Mouse (Mus musculus) stomach, embryonic 16.5 days (tissue): Measurements from ENCODE around the gene Dusp6. TPM values are rescaled to one million over a fixed set of nuclear protein-coding genes. Genes with fewer than 3 reads are reported as not detected.
A peak's percentile ranks its signal among the peaks of the same experiment; 100 is the strongest.

Experiments
- ATAC-seq: fragments of 200-750 bp; cut with Nextera tagmentation; 2 replicates; pipeline ENCODE4 v1.8.0; 2017; ENCODE audit warnings: moderate number of reproducible peaks, moderate TSS enrichment; ENCODE audit not compliant: insufficient read depth, low FRiP score
- H3K27ac ChIP-seq: fragments of 300-500 bp; sonication (generic); 2 replicates; pipeline ENCODE4 v1.5.1; 2014; ENCODE audit warnings: low read length
- H3K27me3 ChIP-seq: fragments of 300-500 bp; sonication (generic); 2 replicates; pipeline ENCODE4 v1.6.1; 2014; ENCODE audit warnings: low read length, control low read depth, mixed read lengths; ENCODE audit not compliant: control insufficient read depth, insufficient read depth
- H3K36me3 ChIP-seq: fragments of 300-500 bp; sonication (generic); 2 replicates; pipeline ENCODE4 v1.6.1; 2014; ENCODE audit warnings: low read length; ENCODE audit not compliant: control insufficient read depth, insufficient read depth
- H3K4me1 ChIP-seq: fragments of 300-500 bp; sonication (generic); 2 replicates; pipeline ENCODE4 v1.6.1; 2014; ENCODE audit warnings: low read length, control low read depth, mixed read lengths; ENCODE audit not compliant: control insufficient read depth, insufficient read depth
- H3K4me2 ChIP-seq: fragments of 300-500 bp; sonication (generic); 2 replicates; pipeline ENCODE4 v1.6.1; 2014; ENCODE audit warnings: low read depth, low read length, mixed read lengths
- H3K4me3 ChIP-seq: fragments of 300-500 bp; sonication (generic); replicated peaks from 2 replicates; pipeline ENCODE4 v1.5.1; 2014; ENCODE audit warnings: mild to moderate bottlenecking, low read length
- H3K9ac ChIP-seq: fragments of 300-500 bp; sonication (generic); 2 replicates; pipeline ENCODE4 v1.6.1; 2014; ENCODE audit warnings: low read length
- H3K9me3 ChIP-seq: fragments of 300-500 bp; sonication (generic); replicated peaks from 2 replicates; pipeline ENCODE4 v1.6.1; 2016; ENCODE audit warnings: low read length, control low read depth; ENCODE audit not compliant: control insufficient read depth
- WGBS: fragments of 180-500 bp; shearing (Covaris S2); extraction: QIAGEN DNeasy Blood & Tissue Kit; methylation state at CpG from one replicate; pipeline ENCODE4 v1.1.7; 2014; 5-methylcytosine and 5-hydroxymethylcytosine counted together
- polyA plus RNA-seq: library from polyadenylated mRNA; unstranded; fragments of >200 nt; fragmentation: Nextera tagmentation; extraction: Ambion mirVana; gene quantifications from 2 replicates; pipeline ENCODE4 v1.2.1, GENCODE M21; 2015

Gene Dusp6
- polyA plus RNA-seq, 1 experiment from 2014 or later = 40.8 TPM

GRCm38 (mm10) chr10:99242721-99243120, 20.3 kb upstream of the Dusp6 start:
- Histone ChIP-seq H3K4me3 (no peak overlapping the region), H3K9me3 (no peaks in the 10 kb centered on the region), H3K27me3 (no peaks in the 10 kb centered on the region), H3K27ac (no peak overlapping the region), H3K9ac (no peak overlapping the region), H3K4me1 (peaks cover 12% of the 10 kb centered on the region; the same call in 1 of the 2 replicates), H3K36me3 (no peaks in the 10 kb centered on the region), H3K4me2 (no peak overlapping the region)
- WGBS = 86% methylated on average over 10 of the region's 10 CpGs
- ATAC-seq = no peak

- H3K27ac ChIP-seq = no peak overlapping the region
- no peaks in the 10 kb centered on the region for H3K9me3 ChIP-seq
- no peak overlapping the region for H3K4me2 ChIP-seq
- no peak overlapping the region for H3K9ac ChIP-seq
- no peak overlapping the region for H3K4me3 ChIP-seq
- whole genome bisulfite sequencing = 47% methylated on average over 5 of the region's 5 CpGs
- H3K4me1 ChIP-seq = peaks cover 12% of the 10 kb centered on the region; the same call in 1 of the 2 replicates
- H3K27me3 ChIP-seq = no peaks in the 10 kb centered on the region
- H3K36me3 ChIP-seq = no peaks in the 10 kb centered on the region
- peak; percentile 44; the same call in 1 of the 2 replicates for ATAC-seq
These were observed 19.0 kb upstream of the Dusp6 start for GRCm38 (mm10) chr10:99243907-99244489.

GRCm38 (mm10) chr10:99244655-99245260, 18.3 kb upstream of the Dusp6 start:
- no peak overlapping the region for H3K4me3 ChIP-seq
- H3K9me3 ChIP-seq = no peaks in the 10 kb centered on the region
- no peaks in the 10 kb centered on the region for H3K27me3 ChIP-seq
- no peak for ATAC-seq
- H3K4me1 ChIP-seq = peaks cover 12% of the 10 kb centered on the region; the same call in 1 of the 2 replicates
- H3K4me2 ChIP-seq = no peak overlapping the region
- H3K36me3 ChIP-seq = no peaks in the 10 kb centered on the region
- H3K27ac ChIP-seq = no peak overlapping the region
- WGBS = 23% methylated on average over 7 of the region's 7 CpGs
- H3K9ac ChIP-seq = no peak overlapping the region

GRCm38 (mm10) chr10:99246797-99247508, 16.1 kb upstream of the Dusp6 start:
- Histone ChIP-seq H3K4me1 (0 out of 2 replicates have a peak, but pooled peaks cover 8% of the 10 kb centered on the region), H3K4me2 (no peak overlapping the region), H3K27ac (no peak overlapping the region), H3K9ac (no peak overlapping the region), H3K36me3 (no peaks in the 10 kb centered on the region), H3K9me3 (no peaks in the 10 kb centered on the region), H3K4me3 (no peak overlapping the region), H3K27me3 (no peaks in the 10 kb centered on the region)
- ATAC-seq = no peak
- WGBS = 76% methylated on average over 20 of the region's 20 CpGs

- 64% methylated on average over 11 of the region's 11 CpGs for WGBS
- Histone ChIP-seq H3K36me3 (no peaks in the 10 kb centered on the region), H3K9me3 (no peaks in the 10 kb centered on the region), H3K4me2 (no peak overlapping the region), H3K27me3 (no peaks in the 10 kb centered on the region), H3K9ac (no peak overlapping the region), H3K4me1 (no peaks in the 10 kb centered on the region), H3K27ac (no peak overlapping the region), H3K4me3 (no peak overlapping the region)
- no peak for ATAC-seq
These were observed 12.2 kb upstream of the Dusp6 start for GRCm38 (mm10) chr10:99250874-99251281.

GRCm38 (mm10) chr10:99253412-99253811, 9.6 kb upstream of the Dusp6 start:
- WGBS = 86% methylated on average over 2 of the region's 2 CpGs
- no peak overlapping the region for H3K4me3 ChIP-seq
- ATAC-seq = no peak

GRCm38 (mm10) chr10:99255830-99256570, 7.0 kb upstream of the Dusp6 start:
- Histone ChIP-seq H3K4me3 (no peak overlapping the region), H3K36me3 (no peaks in the 10 kb centered on the region), H3K27ac (no peak overlapping the region), H3K9ac (no peak overlapping the region), H3K9me3 (no peaks in the 10 kb centered on the region), H3K4me2 (no peak overlapping the region), H3K27me3 (no peaks in the 10 kb centered on the region), H3K4me1 (no peaks in the 10 kb centered on the region)
- no peak for ATAC-seq
- WGBS = 73% methylated on average over 10 of the region's 10 CpGs

More at GRCm38 (mm10) chr10:99253412-99253811, 9.6 kb upstream of the Dusp6 start:
- Histone ChIP-seq H3K27me3 (no peaks in the 10 kb centered on the region), H3K9me3 (no peaks in the 10 kb centered on the region), H3K4me2 (no peak overlapping the region), H3K9ac (no peak overlapping the region), H3K4me1 (no peaks in the 10 kb centered on the region), H3K36me3 (no peaks in the 10 kb centered on the region), H3K27ac (no peak overlapping the region)

- no peak for ATAC-seq
- Histone ChIP-seq H3K4me3 (no peak overlapping the region), H3K36me3 (no peaks in the 10 kb centered on the region), H3K27me3 (no peaks in the 10 kb centered on the region), H3K27ac (no peak overlapping the region), H3K4me1 (no peaks in the 10 kb centered on the region), H3K4me2 (no peak overlapping the region), H3K9ac (no peak overlapping the region), H3K9me3 (no peaks in the 10 kb centered on the region)
- 74% methylated on average over 5 of the region's 5 CpGs for WGBS
These were observed 5.5 kb upstream of the Dusp6 start for GRCm38 (mm10) chr10:99257531-99257930.

- H3K4me3 ChIP-seq = no peak overlapping the region
- no peak for ATAC-seq
- no peaks in the 10 kb centered on the region for H3K27me3 ChIP-seq
- no peak overlapping the region for H3K9ac ChIP-seq
- no peaks in the 10 kb centered on the region for H3K36me3 ChIP-seq
- H3K4me2 ChIP-seq = no peak overlapping the region
- H3K9me3 ChIP-seq = no peaks in the 10 kb centered on the region
- 78% methylated on average over 8 of the region's 8 CpGs for WGBS
- H3K4me1 ChIP-seq = no peaks in the 10 kb centered on the region
- no peak overlapping the region for H3K27ac ChIP-seq
These were observed 3.2 kb upstream of the Dusp6 start for GRCm38 (mm10) chr10:99259840-99260239.
